In the genomic region with DNA sequence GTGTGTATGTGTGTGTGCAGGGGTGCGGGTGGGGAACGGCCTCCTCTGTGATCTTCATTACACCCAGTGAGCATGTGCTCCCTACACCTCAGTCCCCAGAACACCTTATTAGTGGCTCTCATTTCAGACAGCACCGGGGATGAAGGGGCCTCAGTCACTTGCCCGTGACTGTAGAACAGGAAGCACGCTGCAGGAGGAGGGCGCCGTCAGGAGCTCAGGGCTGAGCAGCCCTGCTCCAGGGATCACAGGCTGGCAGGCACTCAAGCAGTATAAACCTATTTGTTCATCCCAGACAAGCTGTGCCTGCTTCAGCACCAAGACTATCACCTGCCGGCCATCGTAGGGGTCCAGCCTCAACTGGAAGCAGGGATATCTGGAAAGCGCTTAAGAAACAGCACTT, we compare ENCODE assay signal across 25 mouse cellular contexts. TPM values are rescaled to one million over a fixed set of nuclear protein-coding genes. Genes with fewer than 3 reads are reported as not detected.
"Had no signal": no experiment of that assay in that cellular context is flagged by ENCODE, and none has a peak within 500 bp of the region (broad histone marks: within the 10 kb centered on the region; RNA-seq: fewer than 3 reads in every experiment).

No protein-coding gene starts in this region.

- DNase-seq: gastrocnemius, adult 2 months; gastrocnemius, postnatal 10 days; gastrocnemius, postnatal 25 days; heart, postnatal 10 days; heart, postnatal 4 days; kidney, adult 8-10 months; kidney, postnatal 25 days; liver; liver, embryonic 13.5 days had no signal

- H3K27me3 ChIP-seq: heart, embryonic 12.5 days; hindbrain, embryonic 12.5 days; intestine, embryonic 15.5 days; liver, embryonic 13.5 days; liver, embryonic 15.5 days had no signal

- H3K9me3 ChIP-seq: heart, embryonic 10.5 days; heart, embryonic 12.5 days; hindbrain, embryonic 10.5 days; hindbrain, embryonic 12.5 days; intestine, embryonic 15.5 days; limb, embryonic 10.5 days; limb, embryonic 12.5 days; liver, embryonic 13.5 days; liver, embryonic 15.5 days had no signal

- H3K4me2 ChIP-seq: heart, embryonic 12.5 days; hindbrain, embryonic 12.5 days; hindbrain, embryonic 14.5 days; intestine, embryonic 15.5 days; limb, embryonic 12.5 days; liver, embryonic 11.5 days; liver, embryonic 13.5 days; liver, embryonic 15.5 days had no signal

- H3K27ac ChIP-seq: gastrocnemius, adult 2 months; heart, embryonic 10.5 days; hindbrain, embryonic 10.5 days; hindbrain, embryonic 12.5 days; hindbrain, embryonic 14.5 days; intestine, embryonic 15.5 days; layer of hippocampus, adult 2 months; left cerebral cortex, adult 2 months; limb, embryonic 10.5 days; limb, embryonic 12.5 days; liver, embryonic 13.5 days; liver, embryonic 15.5 days had no signal

- H3K9ac ChIP-seq: heart, embryonic 12.5 days; hindbrain, embryonic 12.5 days; hindbrain, embryonic 14.5 days; intestine, embryonic 15.5 days; limb, embryonic 12.5 days; liver, embryonic 13.5 days; liver, embryonic 15.5 days; liver, postnatal 0 days had no signal

- H3K4me1 ChIP-seq: hindbrain, embryonic 12.5 days; limb, embryonic 12.5 days had no signal

- ATAC-seq: hindbrain, embryonic 16.5 days; inflammation-experienced regulatory T-cells, adult 6 months; intestine, embryonic 15.5 days; intestine, postnatal 0 days; liver, postnatal 0 days had no signal

- H3K4me3 ChIP-seq: gastrocnemius, adult 2 months; heart, embryonic 10.5 days; heart, embryonic 12.5 days; hindbrain, embryonic 10.5 days; hindbrain, embryonic 12.5 days; intestine, embryonic 15.5 days; layer of hippocampus, adult 2 months; left cerebral cortex, adult 2 months; limb, embryonic 10.5 days; limb, embryonic 12.5 days; liver, embryonic 13.5 days; liver, embryonic 15.5 days had no signal

RNA-seq across cellular contexts. Expression of a gene that starts 42.6 kb away (rescaled TPM):
- polyA plus RNA-seq: inflammation-experienced regulatory T-cells, adult 6 months; liver, embryonic 15.5 days; liver, postnatal 0 days had no signal
